Mouse (Mus musculus): ENCODE measurements around the gene Bend5.

Gene Bend5

DNA sequence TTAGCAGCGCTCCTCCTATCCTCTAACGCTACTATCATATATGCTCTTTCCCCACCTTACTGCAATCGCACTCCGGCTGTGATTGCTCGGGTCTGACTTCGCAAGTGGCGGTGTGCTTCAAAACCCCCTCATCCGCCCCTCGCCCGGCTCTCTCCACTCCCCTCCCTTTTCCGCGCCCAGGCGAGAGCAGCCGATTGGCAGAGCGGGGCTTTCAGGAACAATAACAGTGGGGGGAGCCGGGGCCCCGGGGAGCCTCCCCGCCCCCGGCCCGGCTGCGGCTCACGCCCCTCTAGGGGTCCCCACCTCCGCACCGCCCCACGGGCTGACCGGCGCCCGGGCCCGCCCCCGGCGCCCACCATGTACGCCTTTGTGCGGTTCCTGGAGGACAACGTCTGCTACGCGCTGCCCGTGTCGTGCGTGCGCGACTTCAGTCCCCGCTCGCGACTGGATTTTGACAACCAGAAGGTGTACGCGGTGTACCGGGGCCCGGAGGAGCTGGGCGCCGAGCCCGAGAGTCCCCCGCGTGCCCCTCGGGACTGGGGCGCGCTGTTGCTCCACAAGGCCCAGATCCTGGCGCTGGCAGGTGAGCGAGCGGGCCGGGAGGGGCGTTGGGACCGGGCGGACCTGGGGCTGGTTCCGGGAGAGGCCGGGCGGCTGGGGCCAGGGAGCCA, at the start of gene Bend5:
TSS of gene Bend5 (plus strand) at position 189 of the 671 bp plus-strand sequence.
- DNase-seq: peak; percentile 91

DNA sequence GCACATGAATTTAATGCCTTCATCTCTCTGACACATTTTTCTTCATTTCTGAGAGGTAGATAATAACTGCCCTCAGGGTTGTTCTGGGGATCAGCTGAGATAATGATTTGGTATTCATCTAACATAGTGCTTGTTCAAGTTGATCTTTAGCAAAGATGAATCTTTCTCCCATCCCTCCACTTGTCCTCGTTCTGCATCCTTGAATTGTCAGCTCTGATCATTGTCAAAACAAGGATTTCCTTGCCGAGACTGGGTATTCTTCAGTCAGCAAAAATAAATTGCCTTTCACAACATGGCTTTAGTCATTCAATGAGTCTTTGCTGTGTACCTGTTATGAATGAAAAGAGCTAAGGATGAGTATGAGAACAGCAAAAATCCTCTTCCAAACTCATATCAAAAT, 47.0 kb upstream of the Bend5 start:
- DNase-seq: no peak

DNA sequence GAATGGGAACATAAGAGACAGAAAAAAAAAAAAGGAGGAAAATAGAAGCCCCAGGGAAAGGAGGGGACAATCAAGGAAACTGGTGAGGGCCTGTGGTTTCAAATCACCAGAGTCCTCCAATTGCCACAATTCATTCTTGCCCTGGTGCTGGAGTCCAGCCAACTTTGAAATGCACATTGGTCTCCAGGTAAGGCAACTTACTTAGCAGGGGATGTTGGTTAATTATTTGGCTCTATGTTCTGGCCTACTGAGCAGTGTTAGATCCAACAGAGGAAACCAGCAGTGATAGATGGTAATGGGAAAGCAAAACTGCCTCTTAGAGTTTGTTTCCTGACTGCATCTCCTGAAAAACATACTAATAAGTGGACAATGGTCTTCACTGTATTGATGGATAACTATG, 37.6 kb upstream of the Bend5 start:
- DNase-seq: no peak

DNA sequence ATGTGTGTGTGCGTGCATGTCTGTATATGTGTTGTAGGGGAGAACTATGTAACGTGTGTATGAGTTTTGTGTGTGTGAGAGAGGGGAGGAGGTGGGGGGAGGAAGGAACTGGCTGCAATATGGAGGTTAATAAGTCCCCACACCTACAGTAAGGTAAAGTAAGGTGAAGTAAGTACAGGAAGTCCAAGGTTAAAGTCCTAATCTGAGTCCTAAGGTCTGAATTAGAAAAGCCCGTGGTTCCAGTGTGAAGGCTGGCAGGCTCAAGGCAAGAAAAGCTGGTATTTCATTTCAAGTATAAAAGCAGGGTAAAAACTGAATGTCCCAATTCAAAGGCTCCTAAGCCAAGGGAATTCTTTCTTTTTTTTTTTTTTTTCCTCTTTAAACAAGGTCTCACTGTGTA, 36.7 kb upstream of the Bend5 start:
- DNase-seq: no peak

DNA sequence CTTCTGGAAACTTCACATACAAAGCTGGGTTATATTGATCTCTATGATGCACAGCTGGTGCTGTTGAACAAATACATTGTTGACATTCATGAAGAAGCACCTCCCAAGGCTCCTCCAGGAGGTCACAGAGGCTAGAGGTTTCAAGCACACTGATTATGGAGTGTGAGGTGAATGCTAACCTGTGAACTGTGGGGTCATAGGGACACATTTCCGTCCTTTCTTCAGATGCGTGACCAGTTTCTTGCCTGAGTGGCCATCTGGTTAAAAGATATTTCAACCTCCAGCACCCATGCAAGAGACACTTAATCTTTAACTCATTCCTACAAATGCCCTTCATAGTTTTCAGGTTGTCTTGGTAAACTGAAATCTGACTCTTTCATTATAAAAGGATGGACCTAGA, 31.7 kb upstream of the Bend5 start:
- DNase-seq: no peak

DNA sequence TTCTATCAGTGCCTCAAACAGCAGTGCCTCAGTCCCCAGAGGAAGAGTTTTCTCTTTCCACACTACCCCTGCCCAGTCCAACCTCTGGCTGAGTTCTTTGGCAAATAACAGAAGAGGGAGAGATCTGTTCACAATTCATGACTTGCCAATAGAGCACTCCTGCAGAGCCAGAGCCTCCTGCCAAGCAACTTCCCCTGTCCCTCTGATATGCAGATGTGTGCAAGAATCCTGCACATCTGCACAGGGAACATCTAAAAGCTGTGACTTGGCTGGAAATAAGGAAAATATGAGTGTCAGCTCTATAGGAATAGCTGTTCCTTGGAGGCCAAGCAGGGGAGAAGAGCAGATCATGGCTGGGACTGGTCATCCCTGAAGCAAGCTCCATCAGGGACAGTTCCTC, 24.1 kb upstream of the Bend5 start:
- no peak for DNase-seq

DNA sequence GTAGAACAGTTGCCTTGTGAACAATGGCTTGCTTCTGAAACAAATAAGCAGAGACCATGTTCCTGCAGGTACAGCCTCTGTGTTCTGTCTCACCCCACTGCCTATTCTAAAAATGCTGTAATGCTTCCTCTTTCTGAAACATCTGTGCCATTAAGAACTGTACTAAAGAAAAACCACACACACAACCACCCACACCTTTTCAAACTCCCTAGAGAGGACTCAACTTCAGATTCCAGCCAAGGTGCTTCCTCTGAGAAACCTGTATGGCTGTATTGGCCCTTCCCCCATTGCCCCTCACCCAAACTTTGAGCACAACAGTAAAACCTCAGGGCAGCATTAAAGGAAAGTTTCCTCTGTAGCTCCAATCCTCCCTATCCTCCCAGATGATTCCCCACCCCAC, 15.0 kb upstream of the Bend5 start:
- no peak for DNase-seq

DNA sequence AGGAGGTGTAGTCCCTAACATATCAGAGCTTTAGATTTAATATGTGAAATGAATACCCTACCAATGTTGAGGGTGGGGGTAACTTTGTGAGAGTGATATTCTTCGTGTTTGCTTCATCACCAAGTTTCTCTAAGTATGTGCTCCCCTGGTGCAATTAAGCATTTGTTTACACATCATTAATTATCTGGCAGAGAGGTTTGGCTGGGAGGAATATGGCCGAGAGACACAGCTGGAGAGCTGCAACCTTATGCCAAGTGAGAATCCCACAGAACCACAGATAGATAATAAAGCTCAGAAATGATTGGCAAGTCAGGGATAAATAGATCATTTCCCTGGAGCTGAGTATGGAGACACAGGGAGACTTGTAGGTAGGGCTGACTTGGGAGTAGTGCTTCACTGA, 14.1 kb upstream of the Bend5 start:
- no peak for DNase-seq

DNA sequence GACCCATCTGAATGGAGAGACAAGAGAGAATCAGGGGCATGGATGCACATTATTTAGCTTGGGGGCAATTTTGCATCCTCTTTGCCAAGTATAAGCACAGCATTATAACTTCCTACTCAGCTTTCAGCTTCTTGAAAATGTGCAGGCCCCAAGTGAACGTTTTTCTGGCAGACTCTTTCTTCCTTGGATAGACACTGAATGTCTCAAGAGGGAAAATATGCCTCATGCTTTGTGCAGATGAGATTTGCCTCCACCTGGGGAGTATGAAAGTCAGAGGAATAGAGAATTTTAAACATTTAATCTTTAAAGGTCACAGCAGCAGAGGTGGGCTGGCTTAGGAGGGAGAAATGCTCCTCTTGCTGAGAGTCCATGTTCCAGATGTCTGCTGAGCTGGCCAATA, 11.6 kb upstream of the Bend5 start:
- DNase-seq: no peak

DNA sequence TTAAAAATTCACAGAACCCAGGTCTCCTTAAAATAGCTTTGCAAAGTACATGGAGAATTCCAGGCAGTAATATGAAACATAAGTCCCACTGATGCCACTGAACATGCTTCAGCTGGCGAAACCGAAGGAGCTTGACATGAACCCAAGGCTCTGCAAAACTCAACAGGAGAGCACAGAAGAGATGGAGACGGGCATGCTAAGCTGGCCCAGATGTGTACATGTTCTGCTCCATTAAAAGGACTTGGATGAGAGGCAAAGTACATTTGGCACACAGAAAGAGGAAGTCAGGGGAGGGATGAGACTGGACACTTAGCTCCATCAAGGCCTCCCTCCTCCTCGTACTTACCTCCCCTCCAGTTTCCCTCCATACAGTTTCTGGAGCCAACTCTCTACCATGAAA, 4.1 kb upstream of the Bend5 start:
- no peak for DNase-seq

DNA sequence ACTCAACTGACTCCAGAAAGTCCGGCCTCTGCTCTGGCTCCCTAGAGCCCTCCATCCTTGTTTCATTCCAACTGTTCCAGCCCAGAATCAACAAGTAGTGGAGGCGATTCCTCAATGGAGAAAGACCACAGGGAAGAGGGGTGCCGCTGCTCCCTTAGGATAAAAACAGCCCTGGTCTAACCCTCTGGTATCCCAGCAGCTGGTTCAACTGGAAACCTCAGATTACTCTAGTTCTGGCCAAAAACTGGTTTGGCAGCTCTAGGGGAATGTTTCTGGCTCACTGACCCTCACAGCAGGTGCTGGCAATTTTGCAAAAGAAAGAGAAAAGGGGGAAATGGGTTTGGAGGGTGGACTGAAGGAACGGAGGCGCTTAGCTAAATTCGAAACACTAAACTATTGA, 407 bp upstream of the Bend5 start:
- peak; percentile 10 for DNase-seq

DNA sequence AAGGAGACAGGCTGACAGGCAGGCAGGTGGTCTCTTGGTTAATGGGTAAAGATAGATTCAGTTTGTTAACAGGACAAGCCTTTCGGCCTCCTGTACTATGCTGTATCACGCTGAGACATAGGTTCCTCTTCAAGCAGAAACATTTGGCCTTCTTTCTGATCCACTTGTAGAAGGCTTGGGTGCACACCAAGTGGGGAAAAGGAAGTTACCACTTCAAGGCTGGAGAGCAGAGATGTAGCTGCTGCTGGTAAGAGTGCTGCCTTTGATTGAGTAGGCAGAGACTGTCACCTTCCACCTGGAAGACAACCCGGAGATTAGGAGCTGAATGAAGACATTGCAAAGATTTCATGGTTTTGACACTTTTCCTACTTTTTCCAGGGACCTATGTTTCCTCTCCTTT, 1.3 kb downstream of the Bend5 start:
- DNase-seq: peak; percentile 17

DNA sequence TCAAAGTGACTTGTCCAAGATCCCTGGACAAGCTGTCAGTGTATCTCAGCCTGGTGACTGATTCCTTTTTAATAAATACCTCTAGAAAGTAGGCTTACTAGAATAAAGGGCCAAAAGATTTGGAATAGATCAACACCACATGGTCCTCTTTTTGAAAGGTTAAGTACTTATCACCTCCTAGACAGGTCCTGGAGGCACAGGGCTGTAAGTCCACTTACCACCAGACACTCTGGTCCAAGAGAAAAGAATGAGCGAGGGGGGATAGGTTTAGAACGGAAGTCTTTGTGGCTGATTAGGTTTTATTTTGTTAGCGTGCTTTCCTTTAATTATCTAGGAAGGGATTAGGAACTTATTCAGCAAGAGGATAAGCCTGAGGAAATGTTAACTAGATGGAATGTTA, 1.7 kb downstream of the Bend5 start:
- no peak for DNase-seq

DNA sequence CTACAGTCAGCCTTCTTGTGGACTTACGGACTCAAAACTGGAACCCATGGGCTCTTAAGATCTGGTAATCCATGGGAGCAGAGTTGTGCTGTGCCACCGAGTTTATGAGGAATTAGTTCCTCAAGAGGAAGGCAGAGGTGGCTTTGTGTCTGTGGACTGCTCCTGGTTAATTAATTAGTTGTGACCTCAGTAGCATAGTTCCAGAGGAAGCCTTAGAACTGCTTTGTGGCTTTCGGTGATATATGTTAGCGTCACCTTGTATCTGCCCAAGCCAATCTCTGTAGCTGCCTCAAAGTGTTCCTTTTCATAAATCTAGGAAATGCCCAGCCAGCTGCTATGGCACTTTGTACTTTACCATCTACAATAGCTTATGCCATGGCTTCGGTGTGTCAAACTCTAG, 2.9 kb downstream of the Bend5 start:
- DNase-seq: no peak

DNA sequence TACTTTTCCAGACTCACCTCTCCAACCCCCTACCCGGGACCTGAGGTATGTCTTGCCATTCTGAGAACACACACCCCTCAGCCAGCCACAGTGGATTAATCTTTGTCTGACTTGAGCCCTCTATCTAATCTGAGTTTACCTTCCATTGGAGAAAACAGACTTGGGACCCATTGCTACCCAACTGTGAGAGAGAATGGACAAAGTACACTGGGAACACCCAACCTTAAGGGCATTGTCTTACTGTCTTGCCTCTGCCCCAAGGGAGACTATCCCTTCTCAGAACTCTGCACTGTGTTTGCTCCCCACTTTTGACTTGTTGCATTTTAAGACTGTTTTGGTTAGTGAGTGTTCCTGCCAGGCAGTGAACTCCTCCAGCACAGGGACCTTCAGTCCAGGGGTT, 4.7 kb downstream of the Bend5 start:
- no peak for DNase-seq

DNA sequence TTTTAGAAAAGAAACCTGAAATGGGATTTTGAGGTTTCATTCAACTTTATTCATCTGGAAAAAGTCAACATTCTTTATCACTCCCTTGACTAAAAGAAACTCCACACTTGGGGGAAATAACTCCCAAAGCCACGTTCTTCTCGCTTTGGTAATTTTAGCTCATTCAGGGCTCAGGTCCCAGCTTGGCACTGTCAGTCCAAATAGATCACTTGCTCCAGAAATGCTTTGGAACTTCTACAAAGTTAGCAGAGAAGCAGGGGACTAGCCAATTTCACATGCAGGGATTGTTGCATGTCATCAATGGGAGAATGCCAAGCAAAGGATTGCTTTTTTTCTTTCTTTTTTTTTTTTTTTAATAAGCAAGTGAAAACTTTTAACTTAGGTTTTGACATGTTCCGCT, 5.2 kb downstream of the Bend5 start:
- no peak for DNase-seq

DNA sequence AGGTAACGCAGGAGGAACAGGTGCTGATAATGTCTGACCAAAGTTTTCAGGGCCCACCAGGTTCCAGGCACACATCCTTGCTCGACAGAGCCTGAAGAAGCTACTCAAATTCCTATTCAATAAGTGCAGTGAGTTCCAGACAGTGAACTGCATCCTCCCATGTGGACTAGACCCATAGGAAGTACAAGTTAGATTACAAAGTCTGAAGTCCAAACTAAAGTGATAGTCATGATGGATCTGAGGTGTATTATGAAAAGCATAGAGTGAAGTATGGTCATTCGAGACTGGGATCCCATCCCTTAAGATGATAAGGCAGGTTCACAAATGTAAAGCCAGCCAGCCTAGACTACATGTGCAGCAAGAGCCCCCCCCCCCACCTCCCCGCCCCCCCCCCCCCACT, 6.1 kb downstream of the Bend5 start:
- DNase-seq: no peak

DNA sequence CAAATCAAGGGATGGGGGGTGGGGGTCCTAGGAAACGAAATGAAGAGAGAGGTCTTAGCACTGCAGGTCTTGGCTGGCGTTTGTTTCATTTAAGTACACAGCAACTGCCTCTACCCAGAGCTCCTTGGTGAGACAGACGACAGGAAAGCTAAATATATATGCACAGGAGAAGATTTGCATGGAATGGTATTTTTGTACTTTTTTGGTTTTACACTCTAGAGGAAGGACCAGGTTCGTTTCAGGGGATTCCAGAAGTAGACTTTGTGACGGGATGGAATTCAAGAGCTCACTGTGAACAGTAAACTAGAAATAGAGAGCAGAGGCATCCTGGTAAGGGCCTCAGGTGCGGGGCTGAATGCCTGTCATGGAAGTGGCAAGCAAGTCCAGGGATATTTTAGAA, 7.0 kb downstream of the Bend5 start:
- DNase-seq: no peak

DNA sequence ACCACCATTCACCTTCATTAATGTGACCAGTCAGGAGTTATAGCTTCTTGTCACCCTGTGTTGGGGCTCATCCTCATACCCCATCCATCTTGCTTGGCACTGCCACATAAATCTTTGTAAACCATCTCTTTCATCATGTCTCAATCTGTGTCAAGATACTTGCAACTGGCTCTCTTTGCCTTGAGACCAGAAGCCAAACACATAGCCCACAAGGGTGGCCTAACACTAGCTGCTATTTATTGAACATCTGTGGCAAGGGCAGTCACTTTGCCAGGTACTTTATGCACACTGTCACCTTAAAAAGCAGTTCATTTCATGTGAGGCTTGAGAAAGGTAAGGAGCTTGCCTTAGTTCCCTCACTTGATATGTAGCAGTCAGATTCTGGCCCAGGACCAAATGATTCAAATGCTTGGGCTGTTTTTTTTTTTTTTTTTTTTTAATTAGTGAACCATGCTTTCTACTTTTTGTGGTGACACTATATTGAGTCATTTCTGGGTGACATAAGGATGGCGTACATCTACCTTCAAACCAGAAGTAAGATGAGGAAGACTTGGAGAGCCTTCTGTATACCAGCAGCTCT, 9.7 kb downstream of the Bend5 start:
- DNase-seq: no peak

DNA sequence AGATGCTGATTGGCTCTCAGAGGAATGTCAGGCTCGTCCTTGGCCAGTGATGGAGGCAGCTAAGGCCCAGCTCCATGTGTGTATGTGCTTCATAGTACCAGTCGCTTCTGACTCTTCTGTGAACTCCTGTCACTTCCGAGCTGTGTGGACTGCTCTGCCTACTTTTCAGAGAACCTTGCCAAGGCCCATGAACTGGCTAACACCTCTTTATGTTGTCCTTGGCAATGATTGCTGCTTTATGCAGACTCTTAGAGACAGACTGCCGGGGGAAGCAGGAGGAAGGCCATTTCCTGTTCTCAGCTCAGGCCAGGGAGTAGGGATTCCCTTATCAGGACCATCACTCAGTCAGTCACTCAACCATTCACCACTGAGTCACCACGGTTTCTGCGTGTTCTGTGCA, 10.4 kb downstream of the Bend5 start:
- DNase-seq: no peak

DNA sequence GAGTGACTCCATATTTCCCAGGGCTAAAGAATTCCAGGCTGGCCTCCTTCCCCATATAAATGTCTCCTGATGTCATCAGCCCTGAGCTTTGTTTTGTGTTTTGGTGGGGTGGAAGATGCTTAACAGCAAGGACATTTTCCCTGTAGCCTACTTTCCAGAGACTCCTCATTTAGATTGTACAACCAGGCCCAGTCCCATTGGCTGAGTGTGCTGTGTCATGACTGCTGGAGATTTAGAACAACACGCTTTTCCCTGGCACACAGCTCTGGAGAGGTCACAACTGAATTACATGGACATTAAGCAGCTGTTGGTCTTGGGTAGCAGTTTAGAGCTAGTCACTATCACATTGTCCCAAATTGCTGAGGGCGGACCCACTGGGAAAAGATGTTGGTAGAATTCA, 16.4 kb downstream of the Bend5 start:
- DNase-seq: no peak

DNA sequence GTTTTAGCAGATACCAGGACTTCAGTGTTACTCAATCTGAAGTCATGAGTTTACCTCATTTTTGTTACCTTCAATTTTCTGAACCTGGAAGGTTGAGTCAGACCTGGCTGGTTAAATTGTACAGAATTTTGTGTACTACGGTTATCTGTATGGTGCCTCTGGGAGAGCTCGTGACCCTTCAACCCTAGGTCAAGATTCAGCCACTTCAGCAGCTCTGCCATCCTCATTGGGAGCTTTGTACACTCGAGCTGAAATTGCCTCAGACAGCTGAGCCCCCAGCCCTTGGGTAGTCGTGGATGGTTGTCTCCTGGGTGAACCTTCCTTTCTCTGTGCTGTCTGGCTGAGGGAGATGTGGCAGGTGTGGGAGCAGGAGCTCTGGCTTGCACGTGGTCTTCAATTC, 17.2 kb downstream of the Bend5 start:
- DNase-seq: no peak

DNA sequence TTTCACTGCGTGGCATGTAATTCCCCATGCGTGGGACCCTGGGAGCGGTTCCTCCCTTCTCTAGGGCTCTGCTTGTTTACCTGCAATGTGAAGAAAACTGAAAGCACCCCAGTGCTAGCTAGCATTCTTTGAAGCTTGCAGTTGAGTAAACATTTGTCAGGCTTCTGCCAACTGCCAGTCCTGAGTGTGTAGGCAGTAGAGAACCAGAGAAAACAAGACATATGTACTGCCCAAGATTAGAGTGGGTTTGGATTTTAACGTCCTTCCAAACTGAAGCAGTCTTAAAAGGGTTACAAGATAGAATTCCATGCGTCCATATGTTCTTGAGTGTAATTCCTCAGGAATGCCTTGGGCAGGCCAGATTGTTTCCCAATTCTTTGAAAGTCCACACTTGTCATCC, 17.6 kb downstream of the Bend5 start:
- no peak for DNase-seq

DNA sequence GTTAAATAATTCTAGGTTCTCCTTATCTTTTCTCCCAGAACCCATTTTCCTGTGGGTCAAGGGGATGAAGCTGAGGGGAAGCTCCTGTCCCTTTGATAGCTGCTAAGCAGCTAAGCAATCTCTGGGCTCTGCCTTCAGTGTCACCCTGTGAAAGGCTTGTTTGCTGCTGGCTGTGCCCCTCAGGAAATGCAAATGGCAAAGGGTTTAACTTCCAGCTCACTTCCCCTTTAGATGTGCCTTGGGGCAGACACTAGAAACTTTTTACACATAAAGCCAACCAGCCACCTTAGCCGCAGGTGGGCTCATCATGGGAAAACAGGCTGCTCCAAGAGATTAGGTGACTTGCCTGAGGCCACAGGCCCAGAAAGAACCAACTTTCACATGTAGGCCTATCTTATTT, 26.9 kb downstream of the Bend5 start:
- DNase-seq: no peak

DNA sequence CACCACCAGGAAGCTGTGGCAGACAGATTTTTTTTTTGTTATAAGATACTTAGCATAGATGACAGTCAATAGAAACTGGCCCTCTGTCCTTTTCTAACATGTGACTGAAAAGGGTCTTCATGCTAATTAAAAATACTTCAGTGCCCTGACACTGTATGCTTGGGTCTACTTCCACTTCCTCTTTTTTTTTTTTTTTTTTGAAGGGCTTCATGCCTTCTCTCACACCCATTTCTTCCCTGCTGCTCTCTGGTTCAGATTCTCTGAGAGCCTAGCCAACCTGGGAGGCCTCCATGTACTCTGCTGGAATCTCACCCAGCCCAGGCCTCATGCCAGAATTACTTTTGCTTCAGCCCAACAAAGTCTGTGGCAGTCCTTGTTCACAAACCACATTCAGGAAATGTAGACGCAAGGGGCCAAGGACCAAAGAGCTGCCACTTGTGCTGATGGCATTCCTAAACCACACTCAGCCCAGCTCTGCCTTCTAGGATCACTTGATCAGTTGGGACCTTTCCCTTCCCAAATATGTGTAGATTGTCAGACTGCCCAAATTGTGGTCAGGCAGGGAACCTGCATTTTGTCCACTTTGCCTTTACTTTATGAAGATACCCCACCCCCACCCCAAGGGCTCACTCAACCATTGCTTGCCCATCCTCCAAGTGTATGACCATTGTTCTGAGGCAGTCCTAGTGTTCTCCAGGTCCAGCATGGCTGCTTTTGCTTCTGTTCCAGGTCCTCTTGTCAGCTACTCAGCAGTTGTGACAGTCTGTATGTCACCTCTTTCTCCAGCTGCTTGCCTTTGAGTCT, 27.8 kb downstream of the Bend5 start:
- DNase-seq: no peak

Data from thymus, postnatal 4 days (tissue).